Mouse (Mus musculus) G1E (cell line): ENCODE measurements around the gene Mettl15.

Experiments
- CTCF ChIP-seq: IDR thresholded peaks from 2 replicates; pipeline ENCODE4 v1.5.1; 2012; ENCODE audit warnings: low read depth, low read length, inconsistent platforms, mixed read lengths
- GATA1 ChIP-seq: IDR thresholded peaks from 2 replicates; pipeline ENCODE4 v1.6.1; 2012; ENCODE audit warnings: borderline replicate concordance, low read length, inconsistent platforms, mixed read lengths
- POLR2AphosphoS5 ChIP-seq: IDR thresholded peaks from 2 replicates; pipeline ENCODE4 v1.6.1; 2012; ENCODE audit warnings: low read depth, low read length, inconsistent platforms; ENCODE audit not compliant: insufficient replicate concordance

GRCm38 (mm10) chr2:109262779-109263178 is 17.8 kb downstream of the Mettl15 start:
- TF ChIP-seq CTCF (no peak), POLR2AphosphoS5 (no peak), GATA1 (no peak)
